In genomic region chr17:84179973-84180365, GRCm38 (mm10) we compare ENCODE assay signal across 9 mouse cellular contexts. TPM values are rescaled to one million over a fixed set of nuclear protein-coding genes. Genes with fewer than 3 reads are reported as not detected.
A peak's percentile ranks its signal among the peaks of the same experiment; 100 is the strongest.
DNase-seq lines count a peak whose midpoint lies in the region; ATAC-seq and TF ChIP-seq lines count a peak whose summit lies in the region.
"Had no signal": no experiment of that assay in that cellular context is flagged by ENCODE, and none has a peak within 500 bp of the region (broad histone marks: within the 10 kb centered on the region; RNA-seq: fewer than 3 reads in every experiment).

No protein-coding gene starts in this region.

- no peak overlapping the region for H3K4me3 ChIP-seq in hindbrain, embryonic 10.5 days
- no peak overlapping the region for H3K4me3 ChIP-seq in hindbrain, embryonic 12.5 days
- no peak overlapping the region for H3K4me3 ChIP-seq in midbrain, postnatal 0 days (ENCODE audit: low read depth, low read length)
- H3K4me3 ChIP-seq: neural tube, embryonic 13.5 days had no signal

- H3K27ac ChIP-seq in hindbrain, embryonic 10.5 days, result peak overlapping the region; percentile 45; the same call in 1 of the 2 replicates
- H3K27ac ChIP-seq in hindbrain, embryonic 12.5 days, result no peak overlapping the region
- H3K27ac ChIP-seq in midbrain, postnatal 0 days (ENCODE audit: low read depth, low read length), result no peak overlapping the region

- H3K9ac ChIP-seq in hindbrain, embryonic 12.5 days, result no peak overlapping the region
- H3K9ac ChIP-seq in midbrain, postnatal 0 days (replicated peaks; ENCODE audit: low read length, poor library complexity, severe bottlenecking), result no peak overlapping the region
- H3K9ac ChIP-seq: neural tube, embryonic 13.5 days had no signal

- H3K27me3 ChIP-seq in hindbrain, embryonic 10.5 days (ENCODE audit: insufficient read depth, poor library complexity, severe bottlenecking), result 0 out of 2 replicates have a peak, but pooled peaks cover 9% of the 10 kb centered on the region
- peaks cover 6% of the 10 kb centered on the region; the same call in 1 of the 2 replicates for H3K27me3 ChIP-seq in hindbrain, embryonic 12.5 days
- H3K27me3 ChIP-seq in midbrain, postnatal 0 days (ENCODE audit: insufficient read depth, low read length), result no peaks in the 10 kb centered on the region; the same call in 1 of the 2 replicates

- WGBS in hindbrain, embryonic 10.5 days, result 85% methylated on average over 4 of the region's 4 CpGs
- WGBS in hindbrain, embryonic 12.5 days, result 82% methylated on average over 4 of the region's 4 CpGs
- 92% methylated on average over 4 of the region's 4 CpGs for WGBS in midbrain, postnatal 0 days

- H3K9me3 ChIP-seq in hindbrain, embryonic 10.5 days, result peaks cover 7% of the 10 kb centered on the region
- peaks cover 13% of the 10 kb centered on the region for H3K9me3 ChIP-seq in hindbrain, embryonic 12.5 days (replicated peaks)
- H3K9me3 ChIP-seq in midbrain, postnatal 0 days (ENCODE audit: low read length), result peaks cover 3% of the 10 kb centered on the region; the same call in 1 of the 2 replicates
- H3K9me3 ChIP-seq: neural tube, embryonic 13.5 days had no signal

- no peak overlapping the region for H3K4me2 ChIP-seq in hindbrain, embryonic 12.5 days (replicated peaks)
- H3K4me2 ChIP-seq in midbrain, postnatal 0 days (ENCODE audit: low read depth, low read length, poor library complexity, severe bottlenecking), result no peak overlapping the region
- H3K4me2 ChIP-seq: neural tube, embryonic 13.5 days had no signal

- no peak for TF ChIP-seq CTCF in midbrain, postnatal 0 days (IDR thresholded peaks at IDR 0.05)

- peaks cover 3% of the 10 kb centered on the region; the same call in 1 of the 2 replicates for H3K36me3 ChIP-seq in hindbrain, embryonic 10.5 days
- H3K36me3 ChIP-seq in hindbrain, embryonic 12.5 days, result no peaks in the 10 kb centered on the region
- no peaks in the 10 kb centered on the region for H3K36me3 ChIP-seq in midbrain, postnatal 0 days (ENCODE audit: insufficient read depth, low read length)
- H3K36me3 ChIP-seq: neural tube, embryonic 13.5 days had no signal

- ATAC-seq in hindbrain, embryonic 12.5 days (ENCODE audit: low FRiP score), result no peak
- ATAC-seq in midbrain, postnatal 0 days (ENCODE audit: low FRiP score), result no peak

- peaks cover 45% of the 10 kb centered on the region for H3K4me1 ChIP-seq in hindbrain, embryonic 10.5 days (replicated peaks)
- H3K4me1 ChIP-seq in hindbrain, embryonic 12.5 days, result peaks cover 35% of the 10 kb centered on the region
- H3K4me1 ChIP-seq in midbrain, postnatal 0 days (ENCODE audit: insufficient read depth, low read length), result no peaks in the 10 kb centered on the region

- DNase-seq in hindbrain, embryonic 10.5 days (ENCODE audit: low spot score), result no peak
- DNase-seq in thymus, postnatal 4 days, result peak; percentile 44
- no peak for DNase-seq in thymus, postnatal 14 days
- DNase-seq in kidney, postnatal 4 days, result peak; percentile 70 to 74
- peak; percentile 50 for DNase-seq in testis, postnatal 10 days (ENCODE audit: low spot score)
- no peak for DNase-seq in left cerebral cortex, adult 9 months (ENCODE audit: low spot score in 2 of 2)
- DNase-seq in midbrain, postnatal 0 days (ENCODE audit: low spot score), result no peak

RNA-seq across cellular contexts. Expression of gene Zfp36l2, which starts 7.8 kb away (rescaled TPM):
- 9.3 and 9.9 TPM in 2 replicates for polyA plus RNA-seq in hindbrain, embryonic 10.5 days (2016; fragmentation: Nextera tagmentation; extraction: Ambion mirVana)
- polyA plus RNA-seq in hindbrain, embryonic 12.5 days (2016; fragmentation: Nextera tagmentation; extraction: Ambion mirVana), result 16.1 TPM in 2 replicates
- 12.9 and 17.7 TPM in 2 replicates for total RNA-seq in midbrain, postnatal 0 days (2014; rRNA removed)
- polyA plus RNA-seq in midbrain, postnatal 0 days (2015; fragmentation: Nextera tagmentation; extraction: Ambion mirVana), result 5.1 and 5.9 TPM in 2 replicates

Comparison
In these comparisons a context has a peak if more than half of its experiments do, and no peak if none do; other contexts are left out.
1. DNase-seq: peak in thymus, postnatal 4 days (single experiment), kidney, postnatal 4 days (2 of 2) and testis, postnatal 10 days (single experiment); none in hindbrain, embryonic 10.5 days (single experiment), thymus, postnatal 14 days (single experiment), left cerebral cortex, adult 9 months (0 of 2) and midbrain, postnatal 0 days (single experiment).